Mouse (Mus musculus): ENCODE results near the gene Rassf1. TPM values are rescaled to one million over a fixed set of nuclear protein-coding genes. Genes with fewer than 3 reads are reported as not detected.

The Rassf1 gene
- 54.0 and 55.6 TPM in 2 replicates for polyA plus RNA-seq (2016; fragmentation: Nextera tagmentation; extraction: Ambion mirVana)

GRCm38 (mm10) chr9:107551117-107551889 is at the start of gene Rassf1:
Rassf1 (plus strand) TSS chr9:107551555.
- peak within 1 kb of the TSS; percentile 83 for H3K4me2 ChIP-seq (replicated peaks)
- H3K36me3 ChIP-seq = 0 out of 2 replicates have a peak, but pooled peaks cover under 1% of the 10 kb centered on the region
- peak within 1 kb of the TSS; percentile 49 for H3K4me3 ChIP-seq
- no peaks in the 10 kb centered on the region for H3K9me3 ChIP-seq
- ATAC-seq (ENCODE audit: insufficient number of reproducible peaks, insufficient read depth, low FRiP score, low TSS enrichment) = peak; percentile 7; the same call in 1 of the 2 replicates
- H3K9ac ChIP-seq = peak within 1 kb of the TSS; percentile 70
- WGBS = under 1% methylated on average over 63 of the region's 63 CpGs
- peak within 1 kb of the TSS; percentile 59 for H3K27ac ChIP-seq
- peaks cover 55% of the 10 kb centered on the region for H3K4me1 ChIP-seq
- peaks cover 13% of the 10 kb centered on the region; the same call in 1 of the 2 replicates for H3K27me3 ChIP-seq

- 0 out of 2 replicates have a peak, but pooled peaks cover 7% of the 10 kb centered on the region for H3K27me3 ChIP-seq
These were observed 49.1 kb upstream of the Rassf1 start for GRCm38 (mm10) chr9:107502131-107502846.

GRCm38 (mm10) chr9:107504662-107505537 is 46.5 kb upstream of the Rassf1 start:
- Histone ChIP-seq H3K27me3 (0 out of 2 replicates have a peak, but pooled peaks cover 7% of the 10 kb centered on the region), H3K27ac (no peak overlapping the region), H3K36me3 (no peaks in the 10 kb centered on the region), H3K4me1 (peaks cover 23% of the 10 kb centered on the region), H3K4me3 (no peak overlapping the region), H3K9me3 (no peaks in the 10 kb centered on the region), H3K9ac (no peak overlapping the region), H3K4me2 (replicated peaks) (no peak overlapping the region)
- 67% methylated on average over 19 of the region's 19 CpGs for WGBS
- no peak for ATAC-seq (ENCODE audit: insufficient number of reproducible peaks, insufficient read depth, low FRiP score, low TSS enrichment)

More at GRCm38 (mm10) chr9:107502131-107502846, 49.1 kb upstream of the Rassf1 start:
- no peak overlapping the region for H3K9ac ChIP-seq
- H3K4me3 ChIP-seq = no peak overlapping the region
- H3K4me2 ChIP-seq (replicated peaks) = no peak overlapping the region
- peaks cover 4% of the 10 kb centered on the region; the same call in 1 of the 2 replicates for H3K4me1 ChIP-seq
- no peak for ATAC-seq (ENCODE audit: insufficient number of reproducible peaks, insufficient read depth, low FRiP score, low TSS enrichment)
- H3K27ac ChIP-seq = no peak overlapping the region
- H3K9me3 ChIP-seq = no peaks in the 10 kb centered on the region
- no peaks in the 10 kb centered on the region for H3K36me3 ChIP-seq
- WGBS = 90% methylated on average over 12 of the region's 12 CpGs

- no peak overlapping the region for H3K4me3 ChIP-seq
- H3K9ac ChIP-seq = no peak overlapping the region
- no peaks in the 10 kb centered on the region for H3K36me3 ChIP-seq
- H3K4me1 ChIP-seq = peaks cover 46% of the 10 kb centered on the region
- no peaks in the 10 kb centered on the region for H3K9me3 ChIP-seq
- 0 out of 2 replicates have a peak, but pooled peaks cover 7% of the 10 kb centered on the region for H3K27me3 ChIP-seq
- 43% methylated on average over 10 of the region's 10 CpGs for WGBS
- H3K27ac ChIP-seq = no peak overlapping the region
- ATAC-seq (ENCODE audit: insufficient number of reproducible peaks, insufficient read depth, low FRiP score, low TSS enrichment) = no peak
- no peak overlapping the region for H3K4me2 ChIP-seq (replicated peaks)
These were observed 43.1 kb upstream of the Rassf1 start for GRCm38 (mm10) chr9:107508266-107508665.

- Histone ChIP-seq H3K27me3 (0 out of 2 replicates have a peak, but pooled peaks cover 7% of the 10 kb centered on the region), H3K4me2 (replicated peaks) (no peak overlapping the region), H3K4me1 (peaks cover 45% of the 10 kb centered on the region), H3K4me3 (no peak overlapping the region), H3K9ac (0 out of 2 replicates have a peak overlapping the region, but pooled peaks have one; percentile 2), H3K36me3 (no peaks in the 10 kb centered on the region), H3K9me3 (no peaks in the 10 kb centered on the region), H3K27ac (peak overlapping the region; percentile 63)
- WGBS = 74% methylated on average over 14 of the region's 14 CpGs
- no peak for ATAC-seq (ENCODE audit: insufficient number of reproducible peaks, insufficient read depth, low FRiP score, low TSS enrichment)
These were observed 40.8 kb upstream of the Rassf1 start for GRCm38 (mm10) chr9:107510384-107511100.

GRCm38 (mm10) chr9:107511436-107511835 is 39.9 kb upstream of the Rassf1 start:
- H3K9me3 ChIP-seq = no peaks in the 10 kb centered on the region
- H3K36me3 ChIP-seq = no peaks in the 10 kb centered on the region
- H3K27me3 ChIP-seq = 0 out of 2 replicates have a peak, but pooled peaks cover under 1% of the 10 kb centered on the region
- H3K27ac ChIP-seq = peak overlapping the region; percentile 63; the same call in 1 of the 2 replicates
- H3K4me1 ChIP-seq = peaks cover 44% of the 10 kb centered on the region
- H3K4me3 ChIP-seq = no peak overlapping the region
- no peak overlapping the region for H3K9ac ChIP-seq
- ATAC-seq (ENCODE audit: insufficient number of reproducible peaks, insufficient read depth, low FRiP score, low TSS enrichment) = no peak
- no peak overlapping the region for H3K4me2 ChIP-seq (replicated peaks)
- WGBS = 47% methylated on average over 8 of the region's 8 CpGs

- no peak overlapping the region for H3K9ac ChIP-seq
- ATAC-seq (ENCODE audit: insufficient number of reproducible peaks, insufficient read depth, low FRiP score, low TSS enrichment) = no peak
- H3K4me2 ChIP-seq (replicated peaks) = no peak overlapping the region
- no peaks in the 10 kb centered on the region for H3K36me3 ChIP-seq
- H3K27me3 ChIP-seq = no peaks in the 10 kb centered on the region
- H3K4me1 ChIP-seq = peaks cover 42% of the 10 kb centered on the region
- 74% methylated on average over 16 of the region's 16 CpGs for WGBS
- no peaks in the 10 kb centered on the region for H3K9me3 ChIP-seq
- H3K4me3 ChIP-seq = no peak overlapping the region
- H3K27ac ChIP-seq = no peak overlapping the region
These were observed 39.0 kb upstream of the Rassf1 start for GRCm38 (mm10) chr9:107512326-107512725.

GRCm38 (mm10) chr9:107514303-107514955 is 36.9 kb upstream of the Rassf1 start:
- no peaks in the 10 kb centered on the region for H3K27me3 ChIP-seq
- no peak overlapping the region for H3K27ac ChIP-seq
- no peaks in the 10 kb centered on the region for H3K9me3 ChIP-seq
- no peak overlapping the region for H3K4me3 ChIP-seq
- WGBS = 27% methylated on average over 14 of the region's 14 CpGs
- no peak overlapping the region for H3K9ac ChIP-seq
- peaks cover 25% of the 10 kb centered on the region for H3K4me1 ChIP-seq
- ATAC-seq (ENCODE audit: insufficient number of reproducible peaks, insufficient read depth, low FRiP score, low TSS enrichment) = no peak
- H3K36me3 ChIP-seq = no peaks in the 10 kb centered on the region
- no peak overlapping the region for H3K4me2 ChIP-seq (replicated peaks)

GRCm38 (mm10) chr9:107520331-107520730 is 31.0 kb upstream of the Rassf1 start:
- H3K36me3 ChIP-seq = no peaks in the 10 kb centered on the region
- peaks cover 17% of the 10 kb centered on the region for H3K27me3 ChIP-seq
- H3K4me1 ChIP-seq = peaks cover 22% of the 10 kb centered on the region
- H3K9ac ChIP-seq = no peak overlapping the region
- H3K4me2 ChIP-seq (replicated peaks) = no peak overlapping the region
- WGBS = 65% methylated on average over 6 of the region's 6 CpGs
- no peak overlapping the region for H3K27ac ChIP-seq
- ATAC-seq (ENCODE audit: insufficient number of reproducible peaks, insufficient read depth, low FRiP score, low TSS enrichment) = no peak
- H3K4me3 ChIP-seq = no peak overlapping the region
- no peaks in the 10 kb centered on the region for H3K9me3 ChIP-seq

- ATAC-seq (ENCODE audit: insufficient number of reproducible peaks, insufficient read depth, low FRiP score, low TSS enrichment) = no peak
- H3K4me1 ChIP-seq = peaks cover 23% of the 10 kb centered on the region
- no peak overlapping the region for H3K4me3 ChIP-seq
- no peaks in the 10 kb centered on the region for H3K36me3 ChIP-seq
- H3K27me3 ChIP-seq = peaks cover 26% of the 10 kb centered on the region
- H3K9me3 ChIP-seq = no peaks in the 10 kb centered on the region
- H3K9ac ChIP-seq = no peak overlapping the region
- no peak overlapping the region for H3K4me2 ChIP-seq (replicated peaks)
- WGBS = 51% methylated on average over 5 of the region's 5 CpGs
- peak overlapping the region; percentile 24; the same call in 1 of the 2 replicates for H3K27ac ChIP-seq
These were observed 30.2 kb upstream of the Rassf1 start for GRCm38 (mm10) chr9:107521190-107521589.

All from embryonic facial prominence, embryonic 12.5 days (tissue).